In genomic region chr4:83988314-83988713, GRCm38 (mm10) we compare ENCODE assay signal across 14 mouse cellular contexts.
DNase-seq lines count a peak whose midpoint lies in the region; ATAC-seq lines count a peak whose summit lies in the region.
"Had no signal": no experiment of that assay in that cellular context is flagged by ENCODE, and none has a peak within 500 bp of the region (broad histone marks: within the 10 kb centered on the region; RNA-seq: fewer than 3 reads in every experiment).

No protein-coding gene starts in this region.

- no peak for DNase-seq in heart, postnatal 25 days (ENCODE audit: low spot score)
- DNase-seq in midbrain, embryonic 11.5 days (ENCODE audit: low spot score, missing footprints): peak; percentile 79
- DNase-seq in midbrain, embryonic 14.5 days: no peak
- DNase-seq in adrenal gland, postnatal 14 days: no peak
- DNase-seq: cerebellum, adult 11-12 months; forebrain, postnatal 0 days; gastrocnemius, postnatal 25 days; liver, embryonic 13.5 days; thymus, postnatal 36 days had no signal

- ATAC-seq in heart, embryonic 16.5 days (replicated peaks; ENCODE audit: extremely low read depth, insufficient read depth, low FRiP score): no peak
- no peak for ATAC-seq in midbrain, embryonic 11.5 days (ENCODE audit: low FRiP score)
- ATAC-seq in midbrain, embryonic 14.5 days (ENCODE audit: low FRiP score, low TSS enrichment): no peak
- ATAC-seq in embryonic facial prominence, embryonic 15.5 days (ENCODE audit: insufficient number of reproducible peaks, low FRiP score, low TSS enrichment, low read depth): peak; percentile 61; the same call in 1 of the 2 replicates
- no peak for ATAC-seq in stomach, embryonic 16.5 days (ENCODE audit: insufficient read depth, low FRiP score)
- ATAC-seq: activated CD4-positive, CD25-positive, alpha-beta regulatory T cell, adult 4 months; CD4-positive, CD25-positive, alpha-beta regulatory T cell, adult 4 months; forebrain, postnatal 0 days had no signal

- H3K9me3 ChIP-seq in heart, embryonic 16.5 days (replicated peaks; ENCODE audit: control insufficient read depth, low read length): no peaks in the 10 kb centered on the region
- no peaks in the 10 kb centered on the region for H3K9me3 ChIP-seq in midbrain, embryonic 11.5 days (ENCODE audit: control insufficient read depth, low read length)
- H3K9me3 ChIP-seq in midbrain, embryonic 14.5 days (ENCODE audit: control insufficient read depth, low read length): no peaks in the 10 kb centered on the region
- H3K9me3 ChIP-seq in embryonic facial prominence, embryonic 15.5 days (replicated peaks): no peaks in the 10 kb centered on the region
- H3K9me3 ChIP-seq in stomach, embryonic 16.5 days (replicated peaks; ENCODE audit: control insufficient read depth, low read length): no peaks in the 10 kb centered on the region
- H3K9me3 ChIP-seq: liver, embryonic 13.5 days had no signal

- no peak overlapping the region for H3K4me3 ChIP-seq in heart, embryonic 16.5 days (ENCODE audit: low read length)
- no peak overlapping the region for H3K4me3 ChIP-seq in midbrain, embryonic 11.5 days (ENCODE audit: low read depth, low read length)
- no peak overlapping the region for H3K4me3 ChIP-seq in midbrain, embryonic 14.5 days (replicated peaks; ENCODE audit: low read depth, low read length)
- no peak overlapping the region for H3K4me3 ChIP-seq in embryonic facial prominence, embryonic 15.5 days (replicated peaks)
- H3K4me3 ChIP-seq in stomach, embryonic 16.5 days (replicated peaks; ENCODE audit: low read length): no peak overlapping the region
- H3K4me3 ChIP-seq: liver, embryonic 13.5 days had no signal

- no peak overlapping the region for H3K4me2 ChIP-seq in heart, embryonic 16.5 days (ENCODE audit: low read depth, low read length)
- H3K4me2 ChIP-seq in midbrain, embryonic 11.5 days: no peak overlapping the region
- no peak overlapping the region for H3K4me2 ChIP-seq in midbrain, embryonic 14.5 days (ENCODE audit: low read length)
- 0 out of 2 replicates have a peak overlapping the region, but pooled peaks have one; percentile 2 for H3K4me2 ChIP-seq in embryonic facial prominence, embryonic 15.5 days (replicated peaks)
- no peak overlapping the region for H3K4me2 ChIP-seq in stomach, embryonic 16.5 days (ENCODE audit: low read depth, low read length)
- H3K4me2 ChIP-seq: liver, embryonic 13.5 days had no signal

- H3K27me3 ChIP-seq in heart, embryonic 16.5 days (ENCODE audit: control insufficient read depth, insufficient read depth, low read length): no peaks in the 10 kb centered on the region
- no peaks in the 10 kb centered on the region for H3K27me3 ChIP-seq in midbrain, embryonic 11.5 days (ENCODE audit: control insufficient read depth, insufficient read depth, low read length)
- H3K27me3 ChIP-seq in midbrain, embryonic 14.5 days (ENCODE audit: control insufficient read depth, insufficient read depth, low read length): no peaks in the 10 kb centered on the region
- H3K27me3 ChIP-seq in embryonic facial prominence, embryonic 15.5 days: no peaks in the 10 kb centered on the region
- no peaks in the 10 kb centered on the region for H3K27me3 ChIP-seq in stomach, embryonic 16.5 days (ENCODE audit: control insufficient read depth, insufficient read depth, low read length)
- H3K27me3 ChIP-seq: liver, embryonic 13.5 days had no signal

- intact Hi-C loops in heart, postnatal 25 days (cut with DNase I): no loop called here

- 25% methylated on average over 5 of the region's 5 CpGs for WGBS in heart, embryonic 16.5 days
- 66% methylated on average over 5 of the region's 5 CpGs for WGBS in midbrain, embryonic 11.5 days
- WGBS in midbrain, embryonic 14.5 days: 63% methylated on average over 5 of the region's 5 CpGs
- WGBS in embryonic facial prominence, embryonic 15.5 days: 18% methylated on average over 5 of the region's 5 CpGs
- 35% methylated on average over 5 of the region's 5 CpGs for WGBS in stomach, embryonic 16.5 days

- no peak overlapping the region for H3K9ac ChIP-seq in heart, embryonic 16.5 days (ENCODE audit: low read length)
- H3K9ac ChIP-seq in midbrain, embryonic 11.5 days (ENCODE audit: low read length): no peak overlapping the region
- no peak overlapping the region for H3K9ac ChIP-seq in midbrain, embryonic 14.5 days (replicated peaks; ENCODE audit: low read length)
- no peak overlapping the region for H3K9ac ChIP-seq in embryonic facial prominence, embryonic 15.5 days
- 0 out of 2 replicates have a peak overlapping the region, but pooled peaks have one; percentile 11 for H3K9ac ChIP-seq in stomach, embryonic 16.5 days (ENCODE audit: low read length)
- H3K9ac ChIP-seq: forebrain, postnatal 0 days; liver, embryonic 13.5 days had no signal

- peaks cover 4% of the 10 kb centered on the region; the same call in 1 of the 2 replicates for H3K4me1 ChIP-seq in heart, embryonic 16.5 days (ENCODE audit: control insufficient read depth, insufficient read depth, low read length)
- peaks cover 11% of the 10 kb centered on the region; the same call in 1 of the 2 replicates for H3K4me1 ChIP-seq in midbrain, embryonic 11.5 days (ENCODE audit: control insufficient read depth, insufficient read depth, low read length)
- H3K4me1 ChIP-seq in midbrain, embryonic 14.5 days (ENCODE audit: control insufficient read depth, insufficient read depth, low read length): peaks cover 4% of the 10 kb centered on the region; the same call in 1 of the 2 replicates
- H3K4me1 ChIP-seq in embryonic facial prominence, embryonic 15.5 days: peaks cover 46% of the 10 kb centered on the region
- H3K4me1 ChIP-seq in stomach, embryonic 16.5 days (ENCODE audit: control insufficient read depth, insufficient read depth, low read length): peaks cover 15% of the 10 kb centered on the region; the same call in 1 of the 2 replicates

- H3K36me3 ChIP-seq in heart, embryonic 16.5 days (ENCODE audit: control insufficient read depth, insufficient read depth): no peaks in the 10 kb centered on the region
- H3K36me3 ChIP-seq in midbrain, embryonic 11.5 days (ENCODE audit: control insufficient read depth, insufficient read depth, low read length): no peaks in the 10 kb centered on the region
- H3K36me3 ChIP-seq in midbrain, embryonic 14.5 days (ENCODE audit: control insufficient read depth, insufficient read depth, low read length): no peaks in the 10 kb centered on the region
- no peaks in the 10 kb centered on the region for H3K36me3 ChIP-seq in embryonic facial prominence, embryonic 15.5 days
- H3K36me3 ChIP-seq in stomach, embryonic 16.5 days (ENCODE audit: control insufficient read depth, insufficient read depth, low read length): no peaks in the 10 kb centered on the region
- H3K36me3 ChIP-seq: liver, embryonic 13.5 days had no signal

- H3K27ac ChIP-seq in heart, embryonic 16.5 days (ENCODE audit: low read length): peak overlapping the region; percentile 33; the same call in 1 of the 2 replicates
- H3K27ac ChIP-seq in midbrain, embryonic 11.5 days (ENCODE audit: low read depth, low read length): no peak overlapping the region
- no peak overlapping the region for H3K27ac ChIP-seq in midbrain, embryonic 14.5 days (replicated peaks; ENCODE audit: low read depth, low read length)
- peak overlapping the region; percentile 71 for H3K27ac ChIP-seq in embryonic facial prominence, embryonic 15.5 days (replicated peaks)
- peak overlapping the region; percentile 49 for H3K27ac ChIP-seq in stomach, embryonic 16.5 days (ENCODE audit: low read length)
- H3K27ac ChIP-seq: liver, embryonic 13.5 days had no signal

Comparison
In these comparisons a context has a peak if more than half of its experiments do, and no peak if none do; other contexts are left out.
1. H3K27ac ChIP-seq: peak in heart, embryonic 16.5 days (single experiment), embryonic facial prominence, embryonic 15.5 days (single experiment) and stomach, embryonic 16.5 days (single experiment); none in midbrain, embryonic 11.5 days (single experiment) and midbrain, embryonic 14.5 days (single experiment).